ENCODE assay signal across 11 mouse cellular contexts in the genomic region with DNA sequence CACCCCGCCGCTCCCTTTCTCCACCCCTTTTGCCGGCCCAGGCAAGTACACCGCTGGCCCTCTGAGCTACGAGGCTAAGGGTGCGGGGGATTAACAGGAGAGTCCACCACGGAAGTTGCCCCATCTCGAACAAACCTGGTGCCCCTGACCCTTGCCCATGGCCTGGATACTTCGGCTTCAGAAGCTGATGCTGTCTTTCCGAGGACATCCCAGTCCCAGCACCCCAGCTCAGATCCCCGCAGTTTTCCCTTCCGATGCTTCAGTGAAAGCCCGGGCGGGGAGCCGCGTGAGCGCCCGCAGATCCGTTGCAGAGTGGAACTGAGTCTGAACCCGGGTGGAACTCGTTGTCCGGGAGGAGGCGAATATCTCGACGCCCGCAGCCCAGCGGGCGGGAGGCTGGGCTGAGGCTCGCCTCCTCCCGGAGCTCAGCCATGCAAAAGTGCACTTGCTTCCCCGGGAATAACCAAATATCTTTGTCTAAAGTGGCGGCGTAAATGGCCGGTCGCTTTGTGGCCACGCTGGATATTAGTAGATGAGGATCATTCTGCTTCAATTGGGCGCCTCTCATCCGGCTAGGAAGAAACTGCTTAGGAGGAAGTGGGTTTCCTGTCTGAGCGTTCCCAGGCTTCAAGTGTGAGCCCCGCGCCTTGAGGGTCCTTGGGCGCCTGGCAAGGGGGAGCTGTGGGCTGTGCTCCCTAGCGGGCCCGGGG. TPM values are rescaled to one million over a fixed set of nuclear protein-coding genes. Genes with fewer than 3 reads are reported as not detected.
DNase-seq lines count a peak whose midpoint lies in the region; ATAC-seq and TF ChIP-seq lines count a peak whose summit lies in the region.
"Had no signal": no experiment of that assay in that cellular context is flagged by ENCODE, and none has a peak within 500 bp of the region (broad histone marks: within the 10 kb centered on the region; RNA-seq: fewer than 3 reads in every experiment).

No protein-coding gene starts in this region.

- TF ChIP-seq POLR2A in cerebellum, adult 2 months (IDR thresholded peaks at IDR 0.05; ENCODE audit: borderline replicate concordance, insufficient read depth, low read length) = no peak

- H3K27ac ChIP-seq in lung, embryonic 14.5 days (ENCODE audit: low read depth) = peak overlapping the region; percentile 98
- no peak overlapping the region for H3K27ac ChIP-seq in hindbrain, embryonic 15.5 days (replicated peaks)
- no peak overlapping the region for H3K27ac ChIP-seq in cerebellum, adult 2 months (ENCODE audit: insufficient read depth, low read length)

- H3K4me1 ChIP-seq in lung, embryonic 14.5 days (ENCODE audit: insufficient read depth) = no peaks in the 10 kb centered on the region
- peaks cover 19% of the 10 kb centered on the region for H3K4me1 ChIP-seq in hindbrain, embryonic 15.5 days (replicated peaks)
- no peaks in the 10 kb centered on the region; the same call in 1 of the 2 replicates for H3K4me1 ChIP-seq in cerebellum, adult 2 months (ENCODE audit: control insufficient read depth, insufficient read depth, low read length)

- peaks cover 92% of the 10 kb centered on the region for H3K27me3 ChIP-seq in lung, embryonic 14.5 days (ENCODE audit: insufficient read depth, low read length)
- peaks cover 86% of the 10 kb centered on the region for H3K27me3 ChIP-seq in hindbrain, embryonic 15.5 days
- H3K27me3 ChIP-seq in cerebellum, adult 2 months (ENCODE audit: control insufficient read depth, insufficient read depth, low read length) = peaks cover 14% of the 10 kb centered on the region; the same call in 1 of the 2 replicates

- 1% methylated on average over 44 of the region's 44 CpGs for WGBS in lung, embryonic 14.5 days
- under 1% methylated on average over 44 of the region's 44 CpGs for WGBS in hindbrain, embryonic 15.5 days
- 1% methylated on average over 44 of the region's 44 CpGs for WGBS in cerebellum, adult 2 months

- no peaks in the 10 kb centered on the region for H3K9me3 ChIP-seq in lung, embryonic 14.5 days (ENCODE audit: low read depth, low read length)
- no peaks in the 10 kb centered on the region for H3K9me3 ChIP-seq in hindbrain, embryonic 15.5 days

- peak; percentile 82 for DNase-seq in heart, adult 11 months
- no peak for DNase-seq in heart, adult 18-20 months
- DNase-seq in lung, embryonic 14.5 days = peak; percentile 40
- DNase-seq in lung, postnatal 36 days = no peak
- peak; percentile 42 for DNase-seq in retina, embryonic 14.5 days (ENCODE audit: low spot score)
- DNase-seq in cerebellum, adult 2 months = no peak
- no peak for DNase-seq in adrenal gland, postnatal 36 days
- DNase-seq: kidney, adult 8-10 months had no signal

- H3K4me2 ChIP-seq in lung, embryonic 14.5 days = peak overlapping the region; percentile 59
- no peak overlapping the region for H3K4me2 ChIP-seq in hindbrain, embryonic 15.5 days

- peak; percentile 33; the same call in 1 of the 2 replicates for ATAC-seq in lung, embryonic 14.5 days (ENCODE audit: insufficient read depth)
- ATAC-seq in hindbrain, embryonic 15.5 days (ENCODE audit: low FRiP score, low read depth) = no peak

- peak overlapping the region; percentile 90 for H3K9ac ChIP-seq in lung, embryonic 14.5 days
- no peak overlapping the region for H3K9ac ChIP-seq in hindbrain, embryonic 15.5 days

- no peak for TF ChIP-seq CTCF in lung, embryonic 14.5 days (IDR thresholded peaks at IDR 0.05; ENCODE audit: low read depth)
- TF ChIP-seq CTCF in cerebellum, adult 2 months (IDR thresholded peaks at IDR 0.05; ENCODE audit: borderline replicate concordance, insufficient read depth, low read depth, low read length) = no peak

- H3K36me3 ChIP-seq in lung, embryonic 14.5 days (ENCODE audit: insufficient read depth) = peaks cover 17% of the 10 kb centered on the region; the same call in 1 of the 2 replicates
- no peaks in the 10 kb centered on the region for H3K36me3 ChIP-seq in hindbrain, embryonic 15.5 days

- H3K4me3 ChIP-seq in lung, embryonic 14.5 days (ENCODE audit: low read depth, low read length) = peak overlapping the region; percentile 53
- 0 out of 2 replicates have a peak overlapping the region, but pooled peaks have one; percentile 3 for H3K4me3 ChIP-seq in hindbrain, embryonic 15.5 days
- H3K4me3 ChIP-seq in cerebellum, adult 2 months (replicated peaks; ENCODE audit: insufficient read depth, low read depth, low read length) = no peak overlapping the region

RNA-seq across cellular contexts. Expression of gene Nkx2-1, which starts 0.4 kb away (rescaled TPM):
- under 1 TPM in 1 of 2 experiments, not detected in 1; 0.26 TPM for total RNA-seq in heart, adult 18-20 months (2021)
- polyA plus RNA-seq in lung, embryonic 14.5 days (2014; fragmentation: Nextera tagmentation; extraction: Ambion mirVana) = 94.6 and 95.1 TPM in 2 replicates
- polyA plus RNA-seq in hindbrain, embryonic 15.5 days (2015; fragmentation: Nextera tagmentation; extraction: Ambion mirVana) = 0.06 TPM in 1 of 2 replicates, not detected in the other
- polyA plus RNA-seq in cerebellum, adult 2 months (2012; rRNA removed) = not detected in 2 replicates
- total RNA-seq in adrenal gland, postnatal 36 days (2021) = not detected
- total RNA-seq: liver, adult 2 months had no signal
- polyA plus RNA-seq: neural tube, embryonic 11.5 days had no signal

Comparison
In these comparisons a context has a peak if more than half of its experiments do, and no peak if none do; other contexts are left out.
1. DNase-seq: peak in heart, adult 11 months (single experiment), lung, embryonic 14.5 days (single experiment) and retina, embryonic 14.5 days (single experiment); none in heart, adult 18-20 months (0 of 2), lung, postnatal 36 days (single experiment), cerebellum, adult 2 months (0 of 2) and adrenal gland, postnatal 36 days (0 of 2).
2. RNA of gene Nkx2-1, which starts 0.4 kb away (polyA plus RNA-seq): 94.6 to 95.1 TPM in lung, embryonic 14.5 days; 0.06 TPM in hindbrain, embryonic 15.5 days and not detected in cerebellum, adult 2 months; every median in the first group is over 10 times any median in the second.